Mouse (Mus musculus) hindbrain, embryonic 11.5 days (tissue): ENCODE results near the gene A830018L16Rik. TPM values are rescaled to one million over a fixed set of nuclear protein-coding genes. Genes with fewer than 3 reads are reported as not detected.
"Not testable (repeated sequence)": the region's sequence is repeated elsewhere in the genome, so short reads cannot be mapped to it uniquely, and the experiment has no call there.

Experiments used
- ATAC-seq: fragments of 200-750 bp; cut with Nextera tagmentation; 2 replicates; pipeline ENCODE4 v1.8.0; 2017; ENCODE audit warnings: mild to moderate bottlenecking, moderate TSS enrichment, moderate library complexity; ENCODE audit not compliant: low FRiP score
- DNase-seq: peaks from one replicate; pipeline ENCODE4 v3.0.0-alpha.2; 2015; ENCODE audit warnings: low spot score
- H3K27ac ChIP-seq: fragments of 300-500 bp; sonication (generic); 2 replicates; pipeline ENCODE4 v1.5.1; 2014; ENCODE audit warnings: mild to moderate bottlenecking, low read depth, low read length
- H3K27me3 ChIP-seq: fragments of 300-500 bp; sonication (generic); 2 replicates; pipeline ENCODE4 v1.6.1; 2014; ENCODE audit warnings: mild to moderate bottlenecking, low read length, moderate library complexity, mixed read lengths; ENCODE audit not compliant: control insufficient read depth, insufficient read depth
- H3K36me3 ChIP-seq: fragments of 300-500 bp; sonication (generic); 2 replicates; pipeline ENCODE4 v1.6.1; 2014; ENCODE audit warnings: mild to moderate bottlenecking, low read length, moderate library complexity, mixed read lengths; ENCODE audit not compliant: control insufficient read depth, insufficient read depth
- H3K4me1 ChIP-seq: fragments of 300-500 bp; sonication (generic); replicated peaks from 2 replicates; pipeline ENCODE4 v1.6.1; 2014; ENCODE audit warnings: low read length, mixed read lengths; ENCODE audit not compliant: control insufficient read depth, insufficient read depth
- H3K4me2 ChIP-seq: fragments of 300-500 bp; sonication (generic); replicated peaks from 2 replicates; pipeline ENCODE4 v1.6.1; 2014; ENCODE audit warnings: mild to moderate bottlenecking, low read depth, low read length
- H3K4me3 ChIP-seq: fragments of 300-500 bp; sonication (generic); 2 replicates; pipeline ENCODE4 v1.5.1; 2014; ENCODE audit warnings: low read depth, low read length
- H3K9ac ChIP-seq: fragments of 300-500 bp; sonication (generic); 2 replicates; pipeline ENCODE4 v1.6.1; 2014; ENCODE audit warnings: low read depth, low read length
- H3K9me3 ChIP-seq: fragments of 300-500 bp; sonication (generic); 2 replicates; pipeline ENCODE4 v1.6.1; 2016; ENCODE audit warnings: low read length; ENCODE audit not compliant: control insufficient read depth
- WGBS: fragments of 180-500 bp; shearing (Covaris S2); extraction: QIAGEN DNeasy Blood & Tissue Kit; methylation state at CpG from one replicate; pipeline ENCODE4 v1.1.7; 2014; 5-methylcytosine and 5-hydroxymethylcytosine counted together
- polyA plus RNA-seq: library from polyadenylated mRNA; unstranded; fragments of >200 nt; fragmentation: Nextera tagmentation; extraction: Ambion mirVana; gene quantifications from 2 replicates; pipeline ENCODE4 v1.2.1, GENCODE M21; 2014

The A830018L16Rik gene
- polyA plus RNA-seq, 1 experiment from 2014 or later: 1.2 TPM

GRCm38 (mm10) chr1:12000557-12000956 is 586.7 kb downstream of the A830018L16Rik start:
- H3K9me3 ChIP-seq: no peaks in the 10 kb centered on the region
- no peak overlapping the region for H3K9ac ChIP-seq
- H3K4me1 ChIP-seq: no peaks in the 10 kb centered on the region
- no peaks in the 10 kb centered on the region for H3K36me3 ChIP-seq
- H3K27me3 ChIP-seq: no peaks in the 10 kb centered on the region
- DNase-seq (peak; percentile 64), ATAC-seq (peak; percentile 85)
- 50% methylated on average over 4 of the region's 4 CpGs for WGBS
- no peak overlapping the region for H3K27ac ChIP-seq
- H3K4me2 ChIP-seq: no peak overlapping the region
- H3K4me3 ChIP-seq: no peak overlapping the region

- H3K9ac ChIP-seq: no peak overlapping the region
- no peak overlapping the region for H3K4me2 ChIP-seq
- ATAC-seq (no peak), DNase-seq (no peak)
- H3K4me3 ChIP-seq: no peak overlapping the region
- H3K9me3 ChIP-seq: no peaks in the 10 kb centered on the region
- H3K4me1 ChIP-seq: no peaks in the 10 kb centered on the region
- no peaks in the 10 kb centered on the region for H3K36me3 ChIP-seq
- WGBS: 63% methylated on average over 2 of the region's 2 CpGs
- H3K27ac ChIP-seq: no peak overlapping the region
- no peaks in the 10 kb centered on the region for H3K27me3 ChIP-seq
Observed at GRCm38 (mm10) chr1:12008789-12009550, 595.1 kb downstream of the A830018L16Rik start.

GRCm38 (mm10) chr1:12009551-12009846 is 595.6 kb downstream of the A830018L16Rik start:
- DNase-seq (no peak), ATAC-seq (no peak)
- H3K9me3 ChIP-seq: no peaks in the 10 kb centered on the region
- H3K4me2 ChIP-seq: no peak overlapping the region
- H3K4me1 ChIP-seq: no peaks in the 10 kb centered on the region
- no peak overlapping the region for H3K9ac ChIP-seq
- H3K4me3 ChIP-seq: no peak overlapping the region
- no peak overlapping the region for H3K27ac ChIP-seq
- H3K36me3 ChIP-seq: no peaks in the 10 kb centered on the region
- H3K27me3 ChIP-seq: no peaks in the 10 kb centered on the region

- ATAC-seq: no peak
- no peak overlapping the region for H3K27ac ChIP-seq
- H3K36me3 ChIP-seq: no peaks in the 10 kb centered on the region
- DNase-seq: no peak
- WGBS: 88% methylated on average over 1 of the region's 1 CpGs
- H3K4me2 ChIP-seq: no peak overlapping the region
- H3K4me3 ChIP-seq: no peak overlapping the region
- H3K27me3 ChIP-seq: no peaks in the 10 kb centered on the region
- H3K4me1 ChIP-seq: no peaks in the 10 kb centered on the region
- no peak overlapping the region for H3K9ac ChIP-seq
- H3K9me3 ChIP-seq: no peaks in the 10 kb centered on the region
Observed at GRCm38 (mm10) chr1:12010607-12011006, 596.7 kb downstream of the A830018L16Rik start.

- not testable (repeated sequence) for H3K27me3 ChIP-seq, H3K4me2 ChIP-seq, H3K9me3 ChIP-seq, ATAC-seq, DNase-seq, H3K27ac ChIP-seq, H3K9ac ChIP-seq, H3K4me3 ChIP-seq, H3K36me3 ChIP-seq, H3K4me1 ChIP-seq
- 92% methylated on average over 5 of the region's 5 CpGs for WGBS
Observed at GRCm38 (mm10) chr1:12020646-12021045, 606.7 kb downstream of the A830018L16Rik start.
